Mouse (Mus musculus) embryonic fibroblast, embryonic 13.5 days (primary cell): ENCODE measurements around the gene Cxadr.

Experiments
- CTCF ChIP-seq: IDR thresholded peaks from 2 replicates; pipeline ENCODE4 v1.5.1; 2011; ENCODE audit warnings: mild to moderate bottlenecking, control low read depth, low read length, moderate library complexity, borderline replicate concordance; ENCODE audit not compliant: insufficient read depth
- POLR2A ChIP-seq: IDR thresholded peaks from 2 replicates; pipeline ENCODE4 v1.6.1; 2011; ENCODE audit warnings: low read depth, mild to moderate bottlenecking, control low read depth, low read length, moderate library complexity

- no peak for TF ChIP-seq CTCF
- no peak for TF ChIP-seq POLR2A
These were observed 71.5 kb downstream of the Cxadr start for GRCm38 (mm10) chr16:78372786-78373185.
